Mouse (Mus musculus) hindbrain, postnatal 0 days (tissue): ENCODE results near the gene Fcgr4. TPM values are rescaled to one million over a fixed set of nuclear protein-coding genes. Genes with fewer than 3 reads are reported as not detected.

ENCODE experiments used
- ATAC-seq: fragments of 200-750 bp; cut with Nextera tagmentation; 2 replicates; pipeline ENCODE4 v1.8.0; 2017; ENCODE audit warnings: mild to moderate bottlenecking, moderate TSS enrichment, moderate library complexity
- DNase-seq: peaks from one replicate; pipeline ENCODE4 v3.0.0-alpha.2; 2015; ENCODE audit warnings: low spot score
- H3K27ac ChIP-seq: fragments of 300-500 bp; sonication (generic); 2 replicates; pipeline ENCODE4 v1.5.1; 2014; ENCODE audit warnings: mild to moderate bottlenecking
- H3K27me3 ChIP-seq: fragments of 300-500 bp; sonication (generic); 2 replicates; pipeline ENCODE4 v1.6.1; 2014; ENCODE audit warnings: low read length, mixed read lengths; ENCODE audit not compliant: insufficient read depth
- H3K36me3 ChIP-seq: fragments of 300-500 bp; sonication (generic); 2 replicates; pipeline ENCODE4 v1.6.1; 2014; ENCODE audit warnings: low read length, mixed read lengths; ENCODE audit not compliant: insufficient read depth
- H3K4me1 ChIP-seq: fragments of 300-500 bp; sonication (generic); 2 replicates; pipeline ENCODE4 v1.6.1; 2014; ENCODE audit warnings: antibody characterized with exemption, low read length, mixed read lengths; ENCODE audit not compliant: insufficient read depth
- H3K4me2 ChIP-seq: fragments of 300-500 bp; sonication (generic); 2 replicates; pipeline ENCODE4 v1.6.1; 2014; ENCODE audit warnings: low read depth, mild to moderate bottlenecking, low read length, moderate library complexity, mixed read lengths
- H3K4me3 ChIP-seq: fragments of 300-500 bp; sonication (generic); 2 replicates; pipeline ENCODE4 v1.5.1; 2014; ENCODE audit warnings: low read length
- H3K9ac ChIP-seq: fragments of 300-500 bp; sonication (generic); replicated peaks from 2 replicates; pipeline ENCODE4 v1.6.1; 2014; ENCODE audit warnings: mild to moderate bottlenecking, low read length, moderate library complexity, mixed read lengths
- H3K9me3 ChIP-seq: fragments of 300-500 bp; sonication (generic); 2 replicates; pipeline ENCODE4 v1.6.1; 2016; ENCODE audit warnings: low read length, mixed read lengths
- CTCF ChIP-seq: IDR thresholded peaks from 2 replicates; pipeline ENCODE4 v1.5.1; 2016; ENCODE audit warnings: antibody characterized with exemption, control low read depth, low read depth
- WGBS: fragments of 180-500 bp; shearing (Covaris S2); extraction: QIAGEN DNeasy Blood & Tissue Kit; methylation state at CpG from one replicate; pipeline ENCODE4 v1.1.7; 2014; 5-methylcytosine and 5-hydroxymethylcytosine counted together
- polyA plus RNA-seq: library from polyadenylated mRNA; unstranded; fragments of >200 nt; fragmentation: Nextera tagmentation; extraction: Ambion mirVana; gene quantifications from 2 replicates; pipeline ENCODE4 v1.2.1, GENCODE M21; 2015
- total RNA-seq: library from RNA; depleted of rRNA; stranded (reverse); fragments of >200 nt; gene quantifications from 2 replicates; pipeline ENCODE4 v1.2.3, GENCODE M21; 2014

Fcgr4 gene
- total and polyA plus RNA-seq, 2 experiments from 2014 or later = 0.71 TPM; not detected in 1

- Histone ChIP-seq H3K27me3 (no peaks in the 10 kb centered on the region), H3K4me3 (peak overlapping the region; percentile 45), H3K9ac (no peak overlapping the region), H3K4me2 (peak overlapping the region; percentile 95), H3K36me3 (no peaks in the 10 kb centered on the region), H3K4me1 (no peaks in the 10 kb centered on the region), H3K9me3 (no peaks in the 10 kb centered on the region), H3K27ac (no peak overlapping the region)
- TF ChIP-seq CTCF = peak; percentile 1; the same call in 1 of the 2 replicates
- peak; percentile 74 for ATAC-seq
- DNase-seq = peak; percentile 84
- 3% methylated on average over 22 of the region's 22 CpGs for WGBS
Observed at GRCm38 (mm10) chr1:171036550-171037324, 18.0 kb downstream of the Fcgr4 start.

- TF ChIP-seq CTCF = no peak
- DNase-seq (peak; percentile 86), ATAC-seq (peak; percentile 80)
- Histone ChIP-seq H3K27ac (peak overlapping the region; percentile 94), H3K9me3 (no peaks in the 10 kb centered on the region), H3K4me3 (peak overlapping the region; percentile 84), H3K4me1 (no peaks in the 10 kb centered on the region), H3K27me3 (no peaks in the 10 kb centered on the region), H3K4me2 (peak overlapping the region; percentile 57), H3K9ac (peak overlapping the region; percentile 77), H3K36me3 (no peaks in the 10 kb centered on the region)
- WGBS = under 1% methylated on average over 47 of the region's 47 CpGs
Observed at GRCm38 (mm10) chr1:171037861-171038721, 19.4 kb downstream of the Fcgr4 start.

GRCm38 (mm10) chr1:171039135-171039534 lies 20.4 kb downstream of the Fcgr4 start:
- Histone ChIP-seq H3K9ac (no peak overlapping the region), H3K27ac (no peak overlapping the region), H3K27me3 (no peaks in the 10 kb centered on the region), H3K4me2 (peak overlapping the region; percentile 38), H3K4me3 (no peak overlapping the region), H3K9me3 (no peaks in the 10 kb centered on the region), H3K4me1 (no peaks in the 10 kb centered on the region), H3K36me3 (no peaks in the 10 kb centered on the region)
- WGBS = 80% methylated on average over 6 of the region's 6 CpGs
- TF ChIP-seq CTCF = no peak
- DNase-seq (no peak), ATAC-seq (no peak)

- no peak overlapping the region for H3K4me3 ChIP-seq
- no peaks in the 10 kb centered on the region for H3K4me1 ChIP-seq
- no peaks in the 10 kb centered on the region for H3K36me3 ChIP-seq
- H3K9me3 ChIP-seq = no peaks in the 10 kb centered on the region
- no peaks in the 10 kb centered on the region for H3K27me3 ChIP-seq
- TF ChIP-seq CTCF = no peak
- no peak for DNase-seq
- H3K27ac ChIP-seq = no peak overlapping the region
- 84% methylated on average over 7 of the region's 7 CpGs for WGBS
- ATAC-seq = no peak
- H3K4me2 ChIP-seq = no peak overlapping the region
- H3K9ac ChIP-seq = no peak overlapping the region
Observed at GRCm38 (mm10) chr1:171039880-171040279, 21.2 kb downstream of the Fcgr4 start.

- ATAC-seq = no peak
- peak; percentile 35 for TF ChIP-seq CTCF
- Histone ChIP-seq H3K36me3 (no peaks in the 10 kb centered on the region), H3K27ac (peak overlapping the region; percentile 79; the same call in 1 of the 2 replicates), H3K4me2 (peak overlapping the region; percentile 57), H3K9ac (no peak overlapping the region; the same call in 1 of the 2 replicates), H3K4me1 (no peaks in the 10 kb centered on the region), H3K9me3 (no peaks in the 10 kb centered on the region), H3K27me3 (no peaks in the 10 kb centered on the region), H3K4me3 (peak overlapping the region; percentile 61)
- 62% methylated on average over 3 of the region's 3 CpGs for WGBS
- peak; percentile 16 for DNase-seq
Observed at GRCm38 (mm10) chr1:171043594-171044153, 25.0 kb downstream of the Fcgr4 start.

GRCm38 (mm10) chr1:171044365-171045078 lies 25.8 kb downstream of the Fcgr4 start:
- H3K9me3 ChIP-seq = no peaks in the 10 kb centered on the region
- H3K4me2 ChIP-seq = peak overlapping the region; percentile 57
- H3K9ac ChIP-seq = peak overlapping the region; percentile 59
- under 1% methylated on average over 33 of the region's 33 CpGs for WGBS
- ATAC-seq (peak; percentile 96), DNase-seq (peak; percentile 94)
- H3K36me3 ChIP-seq = no peaks in the 10 kb centered on the region
- H3K4me3 ChIP-seq = peak overlapping the region; percentile 61
- H3K27ac ChIP-seq = peak overlapping the region; percentile 79
- TF ChIP-seq CTCF = no peak
- no peaks in the 10 kb centered on the region for H3K4me1 ChIP-seq
- no peaks in the 10 kb centered on the region for H3K27me3 ChIP-seq
